Mouse (Mus musculus) stomach, postnatal 0 days (tissue): ENCODE data around the gene Pofut2. TPM values are rescaled to one million over a fixed set of nuclear protein-coding genes. Genes with fewer than 3 reads are reported as not detected.

ENCODE experiments used
- ATAC-seq: fragments of 200-750 bp; cut with Nextera tagmentation; 2 replicates; pipeline ENCODE4 v1.8.0; 2017; ENCODE audit not compliant: low FRiP score, low TSS enrichment
- DNase-seq: peaks from one replicate; pipeline ENCODE4 v3.0.0-alpha.2; 2016; ENCODE audit warnings: low spot score
- H3K27ac ChIP-seq: fragments of 300-500 bp; sonication (generic); replicated peaks from 2 replicates; pipeline ENCODE4 v1.5.1; 2014; ENCODE audit warnings: mild to moderate bottlenecking, control low read depth
- H3K27me3 ChIP-seq: fragments of 300-500 bp; sonication (generic); 2 replicates; pipeline ENCODE4 v1.6.1; 2014; ENCODE audit warnings: low read length; ENCODE audit not compliant: control insufficient read depth, insufficient read depth
- H3K36me3 ChIP-seq: fragments of 300-500 bp; sonication (generic); 2 replicates; pipeline ENCODE4 v1.6.1; 2014; ENCODE audit warnings: low read length, mixed read lengths; ENCODE audit not compliant: control insufficient read depth, insufficient read depth
- H3K4me1 ChIP-seq: fragments of 300-500 bp; sonication (generic); replicated peaks from 2 replicates; pipeline ENCODE4 v1.6.1; 2014; ENCODE audit warnings: antibody characterized with exemption; ENCODE audit not compliant: control insufficient read depth, insufficient read depth
- H3K4me2 ChIP-seq: fragments of 300-500 bp; sonication (generic); replicated peaks from 2 replicates; pipeline ENCODE4 v1.6.1; 2014; ENCODE audit warnings: low read depth, mild to moderate bottlenecking, control low read depth, moderate library complexity
- H3K4me3 ChIP-seq: fragments of 300-500 bp; sonication (generic); 2 replicates; pipeline ENCODE4 v1.5.1; 2014; ENCODE audit warnings: low read depth, low read length, control low read depth
- H3K9ac ChIP-seq: fragments of 300-500 bp; sonication (generic); 2 replicates; pipeline ENCODE4 v1.6.1; 2014; ENCODE audit warnings: mild to moderate bottlenecking, low read length, control low read depth, mixed read lengths
- H3K9me3 ChIP-seq: fragments of 300-500 bp; sonication (generic); 2 replicates; pipeline ENCODE4 v1.6.1; 2016; ENCODE audit warnings: low read length; ENCODE audit not compliant: control insufficient read depth
- CTCF ChIP-seq: IDR thresholded peaks from 2 replicates; pipeline ENCODE4 v1.5.1; 2016; ENCODE audit warnings: antibody characterized with exemption, low read depth, mild to moderate bottlenecking, moderate library complexity
- EP300 ChIP-seq: optimal IDR thresholded peaks from 2 replicates; pipeline ENCODE3; 2016; ENCODE audit warnings: antibody characterized with exemption
- WGBS: fragments of 180-500 bp; shearing (Covaris S2); extraction: QIAGEN DNeasy Blood & Tissue Kit; methylation state at CpG from one replicate; pipeline ENCODE4 v1.1.7; 2014; 5-methylcytosine and 5-hydroxymethylcytosine counted together
- polyA plus RNA-seq: library from polyadenylated mRNA; unstranded; fragments of >200 nt; fragmentation: Nextera tagmentation; extraction: Ambion mirVana; gene quantifications from 2 replicates; pipeline ENCODE4 v1.2.1, GENCODE M21; 2015

Gene Pofut2
- polyA plus RNA-seq, 1 experiment from 2014 or later, result 54.0 TPM

GRCm38 (mm10) chr10:77243572-77244161 is 15.4 kb upstream of the Pofut2 start:
- peak overlapping the region; percentile 76 for H3K27ac ChIP-seq
- no peak for TF ChIP-seq EP300
- no peak for TF ChIP-seq CTCF
- no peaks in the 10 kb centered on the region for H3K36me3 ChIP-seq
- H3K9me3 ChIP-seq, result no peaks in the 10 kb centered on the region
- DNase-seq, result peak; percentile 25
- peak; percentile 24 for ATAC-seq
- WGBS, result 73% methylated on average over 11 of the region's 11 CpGs
- H3K9ac ChIP-seq, result no peak overlapping the region
- no peak overlapping the region for H3K4me2 ChIP-seq
- H3K27me3 ChIP-seq, result no peaks in the 10 kb centered on the region
- H3K4me3 ChIP-seq, result no peak overlapping the region
- no peaks in the 10 kb centered on the region; the same call in 1 of the 2 replicates for H3K4me1 ChIP-seq

DNA sequence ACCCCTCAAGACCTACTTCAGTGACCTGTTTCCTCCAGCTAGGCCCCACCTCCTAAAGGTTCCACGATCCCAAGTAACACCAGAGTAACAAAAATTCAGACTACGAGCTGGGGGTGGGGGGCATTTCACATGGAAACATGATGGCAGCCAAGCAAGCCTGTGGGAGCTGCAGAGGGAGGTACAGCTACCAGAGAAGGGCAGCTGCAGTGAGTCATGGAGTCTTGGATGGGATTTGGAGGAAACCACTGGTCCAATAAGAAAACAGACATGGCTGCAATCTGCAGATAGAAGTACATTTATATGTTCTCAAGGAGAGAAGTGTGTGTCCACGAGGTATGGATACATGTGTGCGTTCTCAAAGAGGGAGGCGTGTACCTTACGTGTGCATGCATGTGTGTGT is 14.2 kb upstream of the Pofut2 start:
- Histone ChIP-seq H3K9ac (no peak overlapping the region), H3K27me3 (no peaks in the 10 kb centered on the region), H3K4me1 (no peaks in the 10 kb centered on the region; the same call in 1 of the 2 replicates), H3K4me3 (no peak overlapping the region), H3K36me3 (no peaks in the 10 kb centered on the region), H3K4me2 (no peak overlapping the region), H3K27ac (no peak overlapping the region), H3K9me3 (no peaks in the 10 kb centered on the region)
- no peak for DNase-seq
- no peak for TF ChIP-seq CTCF
- no peak for TF ChIP-seq EP300
- 90% methylated on average over 6 of the region's 6 CpGs for WGBS
- no peak for ATAC-seq

- Histone ChIP-seq H3K4me2 (no peak overlapping the region), H3K9ac (no peak overlapping the region), H3K27me3 (no peaks in the 10 kb centered on the region), H3K4me3 (no peak overlapping the region), H3K36me3 (no peaks in the 10 kb centered on the region), H3K27ac (no peak overlapping the region), H3K4me1 (peaks cover 5% of the 10 kb centered on the region), H3K9me3 (no peaks in the 10 kb centered on the region)
- ATAC-seq (no peak), DNase-seq (no peak)
- TF ChIP-seq CTCF (no peak), EP300 (no peak)
- WGBS, result 82% methylated on average over 5 of the region's 5 CpGs
Observed at GRCm38 (mm10) chr10:77247048-77247447, 12.0 kb upstream of the Pofut2 start.

GRCm38 (mm10) chr10:77247707-77248106 is 11.3 kb upstream of the Pofut2 start:
- Histone ChIP-seq H3K4me2 (no peak overlapping the region), H3K4me1 (peaks cover 10% of the 10 kb centered on the region; the same call in 1 of the 2 replicates), H3K27ac (0 out of 2 replicates have a peak overlapping the region, but pooled peaks have one; percentile 40), H3K4me3 (no peak overlapping the region), H3K27me3 (no peaks in the 10 kb centered on the region), H3K9me3 (no peaks in the 10 kb centered on the region), H3K9ac (peak overlapping the region; percentile 13; the same call in 1 of the 2 replicates), H3K36me3 (no peaks in the 10 kb centered on the region)
- ATAC-seq, result no peak
- WGBS, result 40% methylated on average over 7 of the region's 7 CpGs
- DNase-seq, result no peak
- TF ChIP-seq EP300, result no peak

DNA sequence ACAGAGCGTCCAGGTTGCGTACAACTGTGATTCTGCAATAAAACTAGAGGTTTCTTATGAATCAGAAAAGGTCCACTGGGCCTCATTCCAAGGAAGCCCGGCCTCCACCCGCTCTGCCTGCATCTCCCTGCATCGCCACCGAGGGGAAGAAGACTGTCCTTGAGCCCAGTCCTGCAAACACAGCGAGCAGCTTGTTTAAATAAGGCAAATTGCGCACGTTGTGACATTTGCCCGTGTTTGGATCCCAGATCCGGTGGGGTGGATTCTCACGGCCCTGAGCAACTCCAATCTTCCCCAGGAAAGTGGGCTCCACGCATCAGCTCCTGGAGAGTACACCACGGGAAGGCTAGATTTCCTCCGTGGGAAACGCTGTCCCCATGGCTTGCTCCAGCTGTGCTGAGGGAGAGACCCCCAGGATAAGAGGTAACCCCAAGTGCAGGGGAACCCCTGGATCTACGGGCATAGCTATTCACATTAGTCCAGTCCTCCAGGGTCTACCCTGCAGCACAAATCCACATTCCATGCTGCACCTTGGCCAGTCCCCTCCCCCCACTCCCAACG is 7.7 kb upstream of the Pofut2 start:
- WGBS, result 16% methylated on average over 18 of the region's 18 CpGs
- H3K9ac ChIP-seq, result peak overlapping the region; percentile 43
- H3K9me3 ChIP-seq, result no peaks in the 10 kb centered on the region
- ATAC-seq (peak; percentile 59), DNase-seq (peak; percentile 60)
- no peaks in the 10 kb centered on the region for H3K36me3 ChIP-seq
- peak overlapping the region; percentile 39 for H3K4me2 ChIP-seq
- H3K27ac ChIP-seq, result peak overlapping the region; percentile 87
- no peak for TF ChIP-seq EP300
- peak; percentile 56 for TF ChIP-seq CTCF
- H3K4me1 ChIP-seq, result peaks cover 10% of the 10 kb centered on the region; the same call in 1 of the 2 replicates
- H3K4me3 ChIP-seq, result no peak overlapping the region; the same call in 1 of the 2 replicates
- H3K27me3 ChIP-seq, result no peaks in the 10 kb centered on the region

DNA sequence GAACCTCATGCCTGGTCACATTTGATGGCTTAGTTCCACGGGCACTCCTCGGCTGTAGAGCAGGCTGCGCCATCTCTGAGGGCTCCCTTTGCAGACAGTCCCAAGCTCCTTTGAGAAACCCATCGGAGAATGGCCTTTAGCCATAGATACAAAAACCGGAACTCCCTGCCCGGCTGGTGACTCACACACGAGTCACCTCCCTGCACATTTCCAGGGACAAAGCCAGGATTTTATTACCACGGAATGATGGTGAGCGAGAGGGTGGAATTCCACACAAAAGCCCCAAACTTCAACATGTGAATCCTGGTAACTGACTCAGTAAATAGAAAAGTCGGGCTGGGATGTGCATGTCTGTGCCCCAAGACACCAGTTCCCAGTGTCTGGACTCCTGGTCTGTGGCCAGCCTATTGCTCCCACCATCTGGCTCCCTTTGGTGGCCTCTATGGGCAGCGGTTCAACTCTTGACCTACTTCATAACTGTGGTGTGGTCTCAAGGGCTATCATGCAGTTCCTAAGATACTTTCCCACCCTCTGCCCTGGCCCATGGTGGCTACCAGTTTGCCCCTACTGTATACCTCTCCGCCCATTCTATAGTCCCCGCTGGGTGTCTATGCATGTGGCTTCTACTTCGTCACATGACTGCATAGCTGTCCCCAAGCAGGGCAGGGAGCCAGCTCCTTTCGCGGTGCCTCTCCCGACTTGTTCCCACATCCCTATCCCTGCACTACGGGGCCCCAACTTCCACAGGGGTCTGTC is 7.1 kb upstream of the Pofut2 start:
- Histone ChIP-seq H3K27me3 (no peaks in the 10 kb centered on the region), H3K4me2 (peak overlapping the region; percentile 39), H3K36me3 (no peaks in the 10 kb centered on the region), H3K27ac (peak overlapping the region; percentile 87), H3K9me3 (no peaks in the 10 kb centered on the region), H3K4me1 (peaks cover 10% of the 10 kb centered on the region; the same call in 1 of the 2 replicates), H3K4me3 (no peak overlapping the region; the same call in 1 of the 2 replicates), H3K9ac (peak overlapping the region; percentile 43)
- DNase-seq (peak; percentile 60), ATAC-seq (peak; percentile 78)
- TF ChIP-seq CTCF (no peak), EP300 (no peak)
- 35% methylated on average over 18 of the region's 18 CpGs for WGBS
